ENCODE assay signal across 24 mouse cellular contexts in the genomic region with DNA sequence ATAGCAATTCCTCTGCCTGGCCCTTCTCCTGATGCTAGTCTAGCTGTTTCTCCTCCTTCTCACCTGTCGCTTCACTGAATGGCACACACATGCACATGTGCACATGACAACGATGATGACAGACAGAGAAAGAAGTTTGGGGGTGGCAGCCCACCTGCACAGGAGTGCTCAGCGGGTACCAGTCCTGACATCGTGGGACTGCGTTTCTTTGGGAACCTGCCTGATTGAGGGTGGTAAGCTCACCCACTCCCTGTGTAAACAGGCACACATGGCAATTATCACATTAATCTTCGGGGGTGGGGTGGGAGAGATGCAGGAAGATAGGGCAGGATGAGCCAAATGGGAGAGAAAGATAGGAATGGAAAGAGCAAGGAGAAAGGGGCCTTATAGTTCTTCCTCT.
DNase-seq lines count a peak whose midpoint lies in the region; ATAC-seq and TF ChIP-seq lines count a peak whose summit lies in the region.
"Had no signal": no experiment of that assay in that cellular context is flagged by ENCODE, and none has a peak within 500 bp of the region (broad histone marks: within the 10 kb centered on the region; RNA-seq: fewer than 3 reads in every experiment).

No protein-coding gene starts in this region.

- no peak for TF ChIP-seq CTCF in layer of hippocampus, adult 2 months (conservative IDR thresholded peaks at IDR 0.05)

- WGBS in neural tube, embryonic 15.5 days, result 88% methylated on average over 6 of the region's 6 CpGs

- no peak for DNase-seq in frontal cortex, postnatal 14 days (ENCODE audit: low spot score in 2 of 2)
- peak in 1 of 2 experiments; percentile 27 for DNase-seq in layer of hippocampus, adult 2 months (ENCODE audit: low spot score in 2 of 2)
- no peak for DNase-seq in layer of hippocampus, postnatal 10 days (ENCODE audit: low spot score in 2 of 2)
- DNase-seq in layer of hippocampus, adult 9-11 months, result peak; percentile 46
- DNase-seq in ovary, postnatal 36 days (ENCODE audit: low spot score), result no peak
- DNase-seq: adrenal gland, adult 8-10 months; adrenal gland, postnatal 25 days; cerebellum, adult 11 months; cerebellum, adult 2 months; cerebellum, adult 9-11 months; cerebellum, postnatal 25 days; forebrain, postnatal 0 days; gastrocnemius, postnatal 10 days; gastrocnemius, postnatal 36 days; heart, adult 2 months had no signal

- no peaks in the 10 kb centered on the region for H3K4me1 ChIP-seq in neural tube, embryonic 15.5 days
- H3K4me1 ChIP-seq: embryonic facial prominence, embryonic 12.5 days; embryonic facial prominence, embryonic 15.5 days; hindbrain, embryonic 12.5 days; hindbrain, embryonic 15.5 days had no signal

- H3K9me3 ChIP-seq in neural tube, embryonic 15.5 days (replicated peaks), result no peaks in the 10 kb centered on the region
- H3K9me3 ChIP-seq: embryonic facial prominence, embryonic 12.5 days; embryonic facial prominence, embryonic 15.5 days; hindbrain, embryonic 12.5 days; hindbrain, embryonic 15.5 days had no signal

- H3K27ac ChIP-seq in layer of hippocampus, adult 2 months, result peak overlapping the region; percentile 60
- H3K27ac ChIP-seq in neural tube, embryonic 15.5 days (replicated peaks), result no peak overlapping the region
- H3K27ac ChIP-seq: embryonic facial prominence, embryonic 12.5 days; embryonic facial prominence, embryonic 15.5 days; heart, adult 2 months; hindbrain, embryonic 12.5 days; hindbrain, embryonic 15.5 days had no signal

- H3K9ac ChIP-seq in neural tube, embryonic 15.5 days (replicated peaks), result no peak overlapping the region
- H3K9ac ChIP-seq: embryonic facial prominence, embryonic 12.5 days; embryonic facial prominence, embryonic 15.5 days; forebrain, postnatal 0 days; hindbrain, embryonic 12.5 days; hindbrain, embryonic 15.5 days had no signal

- H3K27me3 ChIP-seq in neural tube, embryonic 15.5 days (replicated peaks), result no peaks in the 10 kb centered on the region
- H3K27me3 ChIP-seq: embryonic facial prominence, embryonic 12.5 days; embryonic facial prominence, embryonic 15.5 days; hindbrain, embryonic 12.5 days; hindbrain, embryonic 15.5 days had no signal

- ATAC-seq in frontal cortex, adult (ENCODE audit: low TSS enrichment), result 0 out of 2 replicates have a peak, but pooled peaks have one; percentile 23
- no peak for ATAC-seq in neural tube, embryonic 15.5 days (ENCODE audit: low FRiP score)
- ATAC-seq: activated CD4-positive, CD25-positive, alpha-beta regulatory T cell, adult 4 months; forebrain, embryonic 14.5 days; forebrain, postnatal 0 days had no signal

- no peak overlapping the region for H3K4me2 ChIP-seq in neural tube, embryonic 15.5 days
- H3K4me2 ChIP-seq: embryonic facial prominence, embryonic 12.5 days; embryonic facial prominence, embryonic 15.5 days; heart, embryonic 11.5 days; hindbrain, embryonic 12.5 days; hindbrain, embryonic 15.5 days had no signal

- no peak overlapping the region for H3K4me3 ChIP-seq in layer of hippocampus, adult 2 months
- no peak overlapping the region for H3K4me3 ChIP-seq in neural tube, embryonic 15.5 days (replicated peaks)
- H3K4me3 ChIP-seq: embryonic facial prominence, embryonic 12.5 days; embryonic facial prominence, embryonic 15.5 days; heart, adult 2 months; hindbrain, embryonic 12.5 days; hindbrain, embryonic 15.5 days had no signal

- H3K36me3 ChIP-seq in neural tube, embryonic 15.5 days, result no peaks in the 10 kb centered on the region
- H3K36me3 ChIP-seq: embryonic facial prominence, embryonic 12.5 days; embryonic facial prominence, embryonic 15.5 days; hindbrain, embryonic 12.5 days; hindbrain, embryonic 15.5 days had no signal
